Mouse (Mus musculus) neural tube, embryonic 13.5 days (tissue): ENCODE data around the gene Mlh3. TPM values are rescaled to one million over a fixed set of nuclear protein-coding genes. Genes with fewer than 3 reads are reported as not detected.

Experiments
- ATAC-seq: fragments of 200-750 bp; cut with Nextera tagmentation; 2 replicates; pipeline ENCODE4 v1.8.0; 2017; ENCODE audit warnings: low read depth, mild to moderate bottlenecking, moderate TSS enrichment, moderate library complexity
- H3K27ac ChIP-seq: fragments of 300-500 bp; sonication (generic); replicated peaks from 2 replicates; pipeline ENCODE4 v1.5.1; 2015; ENCODE audit warnings: moderate library complexity, mild to moderate bottlenecking, inconsistent platforms
- H3K27me3 ChIP-seq: fragments of 300-500 bp; sonication (generic); 2 replicates; pipeline ENCODE4 v1.6.1; 2015; ENCODE audit warnings: mild to moderate bottlenecking, inconsistent platforms
- H3K36me3 ChIP-seq: fragments of 300-500 bp; sonication (generic); 2 replicates; pipeline ENCODE4 v1.6.1; 2015; ENCODE audit warnings: mild to moderate bottlenecking, inconsistent platforms
- H3K4me1 ChIP-seq: fragments of 300-500 bp; sonication (generic); replicated peaks from 2 replicates; pipeline ENCODE4 v1.6.1; 2015; ENCODE audit warnings: inconsistent platforms
- H3K4me2 ChIP-seq: fragments of 300-500 bp; sonication (generic); 2 replicates; pipeline ENCODE4 v1.6.1; 2015; ENCODE audit warnings: inconsistent platforms, mild to moderate bottlenecking, moderate library complexity
- H3K4me3 ChIP-seq: fragments of 300-500 bp; sonication (generic); 2 replicates; pipeline ENCODE4 v1.5.1; 2015; ENCODE audit warnings: mild to moderate bottlenecking, inconsistent platforms
- H3K9ac ChIP-seq: fragments of 300-500 bp; sonication (generic); 2 replicates; pipeline ENCODE4 v1.6.1; 2015; ENCODE audit warnings: moderate library complexity, mild to moderate bottlenecking, inconsistent platforms
- H3K9me3 ChIP-seq: fragments of 300-500 bp; sonication (generic); 2 replicates; pipeline ENCODE4 v1.6.1; 2016; ENCODE audit warnings: inconsistent platforms
- WGBS: fragments of 180-500 bp; shearing (Covaris S2); methylation state at CpG from one replicate; pipeline ENCODE4 v1.1.7; 2015; 5-methylcytosine and 5-hydroxymethylcytosine counted together
- microRNA-seq: library from miRNA; unstranded; fragments of <30 nt; microRNA quantifications from one replicate; pipeline ENCODE4, GENCODE M21; 2016
- polyA plus RNA-seq: library from polyadenylated mRNA; unstranded; fragments of >200 nt; fragmentation: Nextera tagmentation; extraction: Ambion mirVana; gene quantifications from 2 replicates; pipeline ENCODE4 v1.2.1, GENCODE M21; 2015

Gene Mlh3
- polyA plus RNA-seq, 1 experiment from 2014 or later: 8.7 TPM

DNA sequence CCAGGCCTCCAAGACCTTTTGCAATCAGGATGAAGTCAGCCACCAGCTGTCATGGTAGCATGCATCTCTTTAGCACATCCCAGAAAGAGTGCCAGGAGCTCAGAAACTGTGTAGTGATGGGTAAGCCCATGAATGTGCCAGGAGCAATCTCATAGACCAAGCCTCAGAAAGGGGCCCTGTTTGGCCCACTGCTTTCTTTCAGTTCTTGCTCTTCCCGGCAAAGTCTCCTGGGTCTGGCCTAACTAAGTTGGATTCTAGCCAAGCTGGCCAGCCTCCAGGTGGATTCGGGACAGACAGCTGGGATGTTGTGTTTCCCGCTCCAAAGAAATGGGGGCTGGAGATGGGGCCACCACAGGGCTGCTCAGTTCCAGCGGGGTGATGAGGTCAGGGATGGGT is 75.8 kb downstream of the Mlh3 start:
- ATAC-seq: 0 out of 2 replicates have a peak, but pooled peaks have one; percentile 25
- H3K4me1 ChIP-seq: peaks cover 31% of the 10 kb centered on the region
- WGBS: 48% methylated on average over 4 of the region's 4 CpGs
- no peak overlapping the region for H3K4me2 ChIP-seq
- peak overlapping the region; percentile 38; the same call in 1 of the 2 replicates for H3K27ac ChIP-seq
- no peaks in the 10 kb centered on the region for H3K27me3 ChIP-seq
- no peaks in the 10 kb centered on the region for H3K36me3 ChIP-seq
- no peaks in the 10 kb centered on the region for H3K9me3 ChIP-seq
- no peak overlapping the region for H3K4me3 ChIP-seq
- no peak overlapping the region for H3K9ac ChIP-seq

GRCm38 (mm10) chr12:85193923-85194622 is 76.3 kb downstream of the Mlh3 start:
- Histone ChIP-seq H3K4me3 (no peak overlapping the region), H3K27ac (peak overlapping the region; percentile 38; the same call in 1 of the 2 replicates), H3K9me3 (no peaks in the 10 kb centered on the region), H3K27me3 (no peaks in the 10 kb centered on the region), H3K9ac (no peak overlapping the region), H3K4me2 (no peak overlapping the region), H3K36me3 (no peaks in the 10 kb centered on the region), H3K4me1 (peaks cover 31% of the 10 kb centered on the region)
- WGBS: 82% methylated on average over 11 of the region's 11 CpGs
- 0 out of 2 replicates have a peak, but pooled peaks have one; percentile 16 for ATAC-seq

- no peak for ATAC-seq
- 78% methylated on average over 10 of the region's 10 CpGs for WGBS
- Histone ChIP-seq H3K27me3 (no peaks in the 10 kb centered on the region), H3K4me3 (no peak overlapping the region), H3K9me3 (no peaks in the 10 kb centered on the region), H3K4me1 (peaks cover 31% of the 10 kb centered on the region), H3K9ac (no peak overlapping the region), H3K36me3 (no peaks in the 10 kb centered on the region), H3K4me2 (no peak overlapping the region), H3K27ac (no peak overlapping the region)
Measured at GRCm38 (mm10) chr12:85193146-85193545, 77.3 kb downstream of the Mlh3 start.

DNA sequence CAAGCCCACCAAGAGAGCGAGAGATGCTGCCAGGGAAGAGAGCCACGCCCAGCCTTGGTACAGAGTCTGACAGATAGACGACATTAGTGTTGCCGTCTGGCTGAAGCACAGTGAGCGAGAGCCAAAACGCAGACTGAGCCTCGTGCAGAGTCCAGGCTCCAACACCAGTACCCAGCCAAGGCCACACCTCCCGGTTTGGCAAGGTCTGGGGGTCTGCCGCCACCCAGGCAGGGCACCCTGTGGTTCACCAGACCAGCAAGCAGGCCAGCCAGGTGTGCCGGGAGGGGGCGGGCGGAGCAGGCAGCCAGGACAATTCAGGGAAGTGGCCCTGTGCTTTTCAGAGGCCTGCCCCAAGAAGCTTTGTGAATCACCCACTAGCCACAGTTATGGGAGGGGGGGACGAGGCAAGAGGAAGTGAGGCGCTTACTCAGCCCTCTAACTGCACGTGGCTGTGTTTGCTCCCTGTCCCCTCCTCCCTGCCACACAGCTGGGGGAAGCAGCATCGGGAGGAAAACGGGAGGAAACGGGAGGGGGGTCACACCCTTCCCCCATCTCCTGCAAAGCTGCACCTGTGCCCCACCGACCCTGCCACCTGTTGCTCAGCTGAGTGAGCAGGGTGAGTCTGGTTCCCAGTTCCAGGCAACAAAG is 77.8 kb downstream of the Mlh3 start:
- Histone ChIP-seq H3K27me3 (no peaks in the 10 kb centered on the region), H3K27ac (no peak overlapping the region), H3K4me3 (no peak overlapping the region), H3K4me2 (no peak overlapping the region), H3K9ac (no peak overlapping the region), H3K4me1 (peaks cover 28% of the 10 kb centered on the region), H3K9me3 (no peaks in the 10 kb centered on the region), H3K36me3 (no peaks in the 10 kb centered on the region)
- 26% methylated on average over 19 of the region's 19 CpGs for WGBS
- ATAC-seq: no peak

- peaks cover 26% of the 10 kb centered on the region for H3K4me1 ChIP-seq
- no peaks in the 10 kb centered on the region for H3K9me3 ChIP-seq
- H3K4me3 ChIP-seq: no peak overlapping the region
- no peaks in the 10 kb centered on the region for H3K27me3 ChIP-seq
- no peaks in the 10 kb centered on the region for H3K36me3 ChIP-seq
- H3K27ac ChIP-seq: no peak overlapping the region
- ATAC-seq: no peak
- 78% methylated on average over 7 of the region's 7 CpGs for WGBS
- H3K9ac ChIP-seq: no peak overlapping the region
- no peak overlapping the region for H3K4me2 ChIP-seq
Measured at GRCm38 (mm10) chr12:85190290-85190689, 80.1 kb downstream of the Mlh3 start.

- ATAC-seq: no peak
- H3K27ac ChIP-seq: no peak overlapping the region
- H3K27me3 ChIP-seq: no peaks in the 10 kb centered on the region
- H3K4me1 ChIP-seq: peaks cover 18% of the 10 kb centered on the region
- H3K9me3 ChIP-seq: no peaks in the 10 kb centered on the region
- H3K36me3 ChIP-seq: no peaks in the 10 kb centered on the region
- no peak overlapping the region for H3K9ac ChIP-seq
- no peak overlapping the region for H3K4me3 ChIP-seq
- WGBS: 80% methylated on average over 7 of the region's 7 CpGs
- no peak overlapping the region for H3K4me2 ChIP-seq
Measured at GRCm38 (mm10) chr12:85186361-85186760, 84.0 kb downstream of the Mlh3 start.

DNA sequence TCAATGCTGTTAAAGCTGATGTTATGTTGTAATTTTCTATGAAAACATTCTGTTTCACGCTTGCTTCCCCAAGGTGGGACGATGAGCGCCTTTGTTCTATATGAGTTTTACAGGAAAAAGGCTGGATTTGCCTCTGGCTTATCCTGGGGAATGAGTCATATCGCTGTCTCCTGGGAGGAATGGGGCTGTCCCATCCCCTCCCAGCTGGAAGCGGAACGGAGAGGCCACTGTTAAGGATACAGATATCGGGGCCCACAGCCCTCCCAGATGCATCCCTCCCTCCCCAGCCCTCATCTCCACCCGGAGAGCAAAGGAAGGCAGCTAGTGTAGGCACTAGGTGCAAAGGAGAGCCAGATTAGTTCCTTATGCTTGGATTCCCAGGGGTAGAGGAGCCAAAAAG is 84.6 kb downstream of the Mlh3 start:
- no peak for ATAC-seq
- Histone ChIP-seq H3K4me3 (no peak overlapping the region), H3K27ac (no peak overlapping the region), H3K9ac (no peak overlapping the region), H3K9me3 (no peaks in the 10 kb centered on the region), H3K36me3 (no peaks in the 10 kb centered on the region), H3K4me2 (no peak overlapping the region), H3K27me3 (peaks cover under 1% of the 10 kb centered on the region; the same call in 1 of the 2 replicates), H3K4me1 (peaks cover 20% of the 10 kb centered on the region)
- WGBS: 67% methylated on average over 8 of the region's 8 CpGs

Small RNA genes within 50 kb of the gene (microRNA-seq; reads per million reads assigned to microRNA genes)
- gene Mir6938: 0.44 reads per million

Other genes starting within 250 kb of the Mlh3 start
- 3.9 and 5.4 TPM in 2 replicates for gene Prox2, start 159.8 kb downstream of the Mlh3 start, polyA plus RNA-seq
- gene Dlst, start 159.8 kb downstream of the Mlh3 start, polyA plus RNA-seq: 108 and 116 TPM in 2 replicates
- 24.0 and 28.7 TPM in 2 replicates for gene Rps6kl1, start 119.3 kb downstream of the Mlh3 start, polyA plus RNA-seq
- 11.6 and 12.6 TPM in 2 replicates for gene Pgf, start 92.8 kb downstream of the Mlh3 start, polyA plus RNA-seq
- 85.5 and 85.6 TPM in 2 replicates for gene Eif2b2, start 51.1 kb downstream of the Mlh3 start, polyA plus RNA-seq
- 66.1 and 74.5 TPM in 2 replicates for gene Acyp1, start 17.8 kb upstream of the Mlh3 start, polyA plus RNA-seq
- 1.1 and 1.2 TPM in 2 replicates for gene Zc2hc1c, start 18.0 kb upstream of the Mlh3 start, polyA plus RNA-seq
- gene Nek9, start 68.8 kb upstream of the Mlh3 start, polyA plus RNA-seq: 14.7 and 15.2 TPM in 2 replicates
- 231 TPM in 2 replicates for gene Tmed10, start 104.2 kb upstream of the Mlh3 start, polyA plus RNA-seq
- gene Fos, start 203.3 kb upstream of the Mlh3 start, polyA plus RNA-seq: 1.9 and 2.8 TPM in 2 replicates